Mouse (Mus musculus) heart, embryonic 16.5 days (tissue): ENCODE measurements around the gene Plk2. TPM values are rescaled to one million over a fixed set of nuclear protein-coding genes. Genes with fewer than 3 reads are reported as not detected.

Experiments used
- ATAC-seq: fragments of 200-750 bp; cut with Nextera tagmentation; replicated peaks from 2 replicates; pipeline ENCODE4 v1.8.0; 2017; ENCODE audit warnings: moderate number of reproducible peaks; ENCODE audit not compliant: insufficient read depth, low FRiP score; ENCODE audit errors: extremely low read depth
- H3K27ac ChIP-seq: fragments of 300-500 bp; sonication (generic); 2 replicates; pipeline ENCODE4 v1.5.1; 2014; ENCODE audit warnings: mild to moderate bottlenecking, low read length, control low read depth, moderate library complexity
- H3K27me3 ChIP-seq: fragments of 300-500 bp; sonication (generic); 2 replicates; pipeline ENCODE4 v1.6.1; 2014; ENCODE audit warnings: low read length, mixed read lengths; ENCODE audit not compliant: control insufficient read depth, insufficient read depth
- H3K36me3 ChIP-seq: fragments of 300-500 bp; sonication (generic); 2 replicates; pipeline ENCODE4 v1.6.1; 2014; ENCODE audit not compliant: control insufficient read depth, insufficient read depth
- H3K4me1 ChIP-seq: fragments of 300-500 bp; sonication (generic); 2 replicates; pipeline ENCODE4 v1.6.1; 2014; ENCODE audit warnings: low read length, mixed read lengths; ENCODE audit not compliant: control insufficient read depth, insufficient read depth
- H3K4me2 ChIP-seq: fragments of 300-500 bp; sonication (generic); 2 replicates; pipeline ENCODE4 v1.6.1; 2014; ENCODE audit warnings: low read depth, mild to moderate bottlenecking, control low read depth, low read length
- H3K4me3 ChIP-seq: fragments of 300-500 bp; sonication (generic); 2 replicates; pipeline ENCODE4 v1.5.1; 2014; ENCODE audit warnings: mild to moderate bottlenecking, control low read depth, low read length
- H3K9ac ChIP-seq: fragments of 300-500 bp; sonication (generic); 2 replicates; pipeline ENCODE4 v1.6.1; 2014; ENCODE audit warnings: low read length, control low read depth
- H3K9me3 ChIP-seq: fragments of 300-500 bp; sonication (generic); replicated peaks from 2 replicates; pipeline ENCODE4 v1.6.1; 2016; ENCODE audit warnings: low read length; ENCODE audit not compliant: control insufficient read depth
- WGBS: fragments of 180-500 bp; shearing (Covaris S2); extraction: QIAGEN DNeasy Blood & Tissue Kit; methylation state at CpG from one replicate; pipeline ENCODE4 v1.1.7; 2014; 5-methylcytosine and 5-hydroxymethylcytosine counted together
- polyA plus RNA-seq: library from polyadenylated mRNA; unstranded; fragments of >200 nt; fragmentation: Nextera tagmentation; extraction: Ambion mirVana; gene quantifications from 2 replicates; pipeline ENCODE4 v1.2.1, GENCODE M21; 2015

The Plk2 gene
- polyA plus RNA-seq, 1 experiment from 2014 or later: 88.5 TPM

- 74% methylated on average over 8 of the region's 8 CpGs for WGBS
- H3K4me3 ChIP-seq: no peak overlapping the region
- no peaks in the 10 kb centered on the region for H3K9me3 ChIP-seq
- ATAC-seq: no peak
- H3K36me3 ChIP-seq: no peaks in the 10 kb centered on the region
- no peaks in the 10 kb centered on the region for H3K4me1 ChIP-seq
- no peak overlapping the region for H3K9ac ChIP-seq
- H3K27me3 ChIP-seq: no peaks in the 10 kb centered on the region
- no peak overlapping the region for H3K27ac ChIP-seq
- H3K4me2 ChIP-seq: no peak overlapping the region
These were observed 30.8 kb downstream of the Plk2 start for GRCm38 (mm10) chr13:110425512-110426222.

GRCm38 (mm10) chr13:110431388-110431787 is 36.5 kb downstream of the Plk2 start:
- Histone ChIP-seq H3K4me2 (no peak overlapping the region), H3K9ac (no peak overlapping the region), H3K27me3 (no peaks in the 10 kb centered on the region), H3K36me3 (no peaks in the 10 kb centered on the region), H3K4me3 (no peak overlapping the region), H3K27ac (no peak overlapping the region), H3K9me3 (no peaks in the 10 kb centered on the region), H3K4me1 (no peaks in the 10 kb centered on the region)
- no peak for ATAC-seq

DNA sequence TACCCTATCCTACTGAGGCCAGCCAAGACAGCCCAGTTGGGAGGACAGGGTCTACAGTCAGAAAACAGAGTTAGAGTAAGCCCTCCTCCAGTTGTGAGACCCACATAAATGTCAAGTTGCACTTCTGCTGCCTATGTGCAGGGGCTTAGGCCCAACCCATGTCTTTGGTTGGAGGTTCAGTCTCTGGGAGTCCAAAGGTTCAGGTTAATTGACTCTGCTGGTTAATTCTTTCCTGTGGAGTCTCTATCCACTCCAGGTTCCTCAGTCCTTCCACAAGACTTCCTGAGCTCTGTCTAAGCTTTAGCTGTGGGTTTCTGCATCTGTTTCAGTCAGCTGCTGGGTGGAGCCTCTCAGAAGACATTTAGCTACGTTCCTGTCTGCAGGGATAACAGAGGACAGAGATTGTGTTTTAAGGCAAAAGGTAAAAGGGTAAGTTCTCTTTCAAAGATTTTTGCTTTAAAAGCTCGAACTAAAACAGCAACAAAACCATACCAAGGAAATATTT is 37.3 kb downstream of the Plk2 start:
- ATAC-seq: no peak
- Histone ChIP-seq H3K4me3 (no peak overlapping the region), H3K27me3 (no peaks in the 10 kb centered on the region), H3K27ac (no peak overlapping the region), H3K4me2 (no peak overlapping the region), H3K9ac (no peak overlapping the region), H3K36me3 (no peaks in the 10 kb centered on the region), H3K4me1 (no peaks in the 10 kb centered on the region), H3K9me3 (no peaks in the 10 kb centered on the region)
- 58% methylated on average over 2 of the region's 2 CpGs for WGBS

DNA sequence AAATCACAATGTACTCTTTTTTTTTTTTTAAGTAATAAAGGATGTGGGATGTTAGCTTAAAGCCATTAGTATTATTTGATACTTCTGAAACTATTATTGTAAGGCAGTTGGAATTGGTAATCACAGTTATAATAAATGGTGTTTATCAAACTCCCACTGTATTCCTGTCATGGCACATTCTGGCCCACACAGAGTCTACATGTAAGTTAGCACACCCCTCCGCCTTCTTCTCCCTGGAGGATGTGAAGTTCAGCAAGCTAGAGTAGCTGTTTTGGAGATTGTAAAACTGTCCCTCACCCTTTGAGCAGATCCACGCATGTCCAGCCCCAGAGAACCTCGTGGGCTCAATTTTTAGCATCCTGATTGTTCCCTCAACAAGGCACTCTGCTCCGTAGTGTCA is 37.8 kb downstream of the Plk2 start:
- H3K9ac ChIP-seq: no peak overlapping the region
- H3K4me1 ChIP-seq: no peaks in the 10 kb centered on the region
- no peaks in the 10 kb centered on the region for H3K36me3 ChIP-seq
- no peak overlapping the region for H3K4me3 ChIP-seq
- H3K27me3 ChIP-seq: no peaks in the 10 kb centered on the region
- no peak for ATAC-seq
- no peaks in the 10 kb centered on the region for H3K9me3 ChIP-seq
- H3K27ac ChIP-seq: no peak overlapping the region
- H3K4me2 ChIP-seq: no peak overlapping the region
- 82% methylated on average over 4 of the region's 4 CpGs for WGBS

GRCm38 (mm10) chr13:110436692-110437091 is 41.8 kb downstream of the Plk2 start:
- 37% methylated on average over 7 of the region's 7 CpGs for WGBS
- Histone ChIP-seq H3K27ac (no peak overlapping the region), H3K4me1 (no peaks in the 10 kb centered on the region), H3K36me3 (no peaks in the 10 kb centered on the region), H3K27me3 (no peaks in the 10 kb centered on the region), H3K4me2 (no peak overlapping the region), H3K9me3 (no peaks in the 10 kb centered on the region), H3K4me3 (no peak overlapping the region), H3K9ac (no peak overlapping the region)
- no peak for ATAC-seq

- Histone ChIP-seq H3K27ac (no peak overlapping the region), H3K9me3 (no peaks in the 10 kb centered on the region), H3K36me3 (no peaks in the 10 kb centered on the region), H3K27me3 (no peaks in the 10 kb centered on the region), H3K9ac (no peak overlapping the region), H3K4me2 (no peak overlapping the region), H3K4me3 (no peak overlapping the region), H3K4me1 (peaks cover 2% of the 10 kb centered on the region; the same call in 1 of the 2 replicates)
- 78% methylated on average over 9 of the region's 9 CpGs for WGBS
- no peak for ATAC-seq
These were observed 43.8 kb downstream of the Plk2 start for GRCm38 (mm10) chr13:110438624-110439023.

GRCm38 (mm10) chr13:110444335-110444734 is 49.5 kb downstream of the Plk2 start:
- no peaks in the 10 kb centered on the region for H3K27me3 ChIP-seq
- H3K27ac ChIP-seq: no peak overlapping the region
- ATAC-seq: no peak
- H3K36me3 ChIP-seq: no peaks in the 10 kb centered on the region
- H3K4me1 ChIP-seq: peaks cover 20% of the 10 kb centered on the region
- no peak overlapping the region for H3K4me3 ChIP-seq
- WGBS: 45% methylated on average over 4 of the region's 4 CpGs
- no peaks in the 10 kb centered on the region for H3K9me3 ChIP-seq
- H3K9ac ChIP-seq: no peak overlapping the region
- H3K4me2 ChIP-seq: no peak overlapping the region

DNA sequence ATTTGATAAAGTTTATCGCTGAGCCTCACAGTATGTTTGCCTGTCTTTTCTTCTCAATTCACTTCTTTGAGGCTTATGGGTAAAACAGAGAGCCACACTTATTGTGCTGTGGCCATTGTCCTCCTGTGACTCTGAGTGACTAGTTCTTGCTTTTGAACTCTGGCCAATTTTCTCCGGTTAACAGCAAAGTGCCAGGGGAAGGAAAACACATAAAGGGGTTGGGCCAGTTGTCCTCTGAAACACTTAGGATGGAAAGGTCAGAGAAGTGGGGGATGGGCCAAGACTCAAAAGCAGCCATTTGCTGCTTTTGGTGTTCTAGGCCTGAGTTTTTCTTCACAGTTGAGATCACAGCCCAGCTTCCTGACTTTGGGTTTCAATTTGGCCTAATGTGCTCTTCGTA is 50.0 kb downstream of the Plk2 start:
- H3K27ac ChIP-seq: peak overlapping the region; percentile 66
- H3K36me3 ChIP-seq: no peaks in the 10 kb centered on the region
- 34% methylated on average over 3 of the region's 3 CpGs for WGBS
- no peak overlapping the region for H3K4me3 ChIP-seq
- peak; percentile 63 for ATAC-seq
- H3K27me3 ChIP-seq: no peaks in the 10 kb centered on the region
- no peaks in the 10 kb centered on the region for H3K9me3 ChIP-seq
- peak overlapping the region; percentile 16; the same call in 1 of the 2 replicates for H3K4me2 ChIP-seq
- peaks cover 20% of the 10 kb centered on the region for H3K4me1 ChIP-seq
- H3K9ac ChIP-seq: no peak overlapping the region

GRCm38 (mm10) chr13:110446434-110446833 is 51.6 kb downstream of the Plk2 start:
- Histone ChIP-seq H3K27ac (no peak overlapping the region), H3K9ac (no peak overlapping the region), H3K4me2 (no peak overlapping the region), H3K27me3 (no peaks in the 10 kb centered on the region), H3K4me1 (peaks cover 22% of the 10 kb centered on the region), H3K36me3 (no peaks in the 10 kb centered on the region), H3K9me3 (no peaks in the 10 kb centered on the region), H3K4me3 (no peak overlapping the region)
- no peak for ATAC-seq
- WGBS: 62% methylated on average over 6 of the region's 6 CpGs
